Mouse (Mus musculus): Measurements from ENCODE around the gene Selplg. TPM values are rescaled to one million over a fixed set of nuclear protein-coding genes. Genes with fewer than 3 reads are reported as not detected.

The Selplg gene
- polyA plus RNA-seq, 1 experiment from 2014 or later = 2.0 TPM

GRCm38 (mm10) chr5:113846656-113847055, 14.2 kb upstream of the Selplg start:
- no peaks in the 10 kb centered on the region for H3K4me1 ChIP-seq (ENCODE audit: control insufficient read depth, insufficient read depth, low read length)
- no peaks in the 10 kb centered on the region for H3K9me3 ChIP-seq (replicated peaks; ENCODE audit: control insufficient read depth, low read length, poor library complexity, severe bottlenecking)
- ATAC-seq = no peak
- no peak overlapping the region for H3K4me2 ChIP-seq (ENCODE audit: low read length)
- H3K27ac ChIP-seq (ENCODE audit: low read length) = no peak overlapping the region
- no peaks in the 10 kb centered on the region for H3K27me3 ChIP-seq (ENCODE audit: control insufficient read depth, insufficient read depth, low read depth, low read length)
- no peak overlapping the region for H3K4me3 ChIP-seq (ENCODE audit: low read depth, low read length)
- 91% methylated on average over 8 of the region's 8 CpGs for WGBS
- no peak overlapping the region for H3K9ac ChIP-seq (ENCODE audit: low read depth, low read length)
- peaks cover 37% of the 10 kb centered on the region for H3K36me3 ChIP-seq (ENCODE audit: control insufficient read depth, insufficient read depth, low read length)

GRCm38 (mm10) chr5:113845627-113846026, 13.2 kb upstream of the Selplg start:
- Histone ChIP-seq H3K27me3 (ENCODE audit: control insufficient read depth, insufficient read depth, low read depth, low read length) (no peaks in the 10 kb centered on the region), H3K9ac (ENCODE audit: low read depth, low read length) (no peak overlapping the region), H3K4me3 (ENCODE audit: low read depth, low read length) (no peak overlapping the region), H3K36me3 (ENCODE audit: control insufficient read depth, insufficient read depth, low read length) (peaks cover 32% of the 10 kb centered on the region), H3K4me2 (ENCODE audit: low read length) (no peak overlapping the region), H3K9me3 (replicated peaks; ENCODE audit: control insufficient read depth, low read length, poor library complexity, severe bottlenecking) (no peaks in the 10 kb centered on the region), H3K4me1 (ENCODE audit: control insufficient read depth, insufficient read depth, low read length) (no peaks in the 10 kb centered on the region), H3K27ac (ENCODE audit: low read length) (no peak overlapping the region)
- WGBS = 90% methylated on average over 8 of the region's 8 CpGs
- ATAC-seq = no peak

- no peak overlapping the region for H3K9ac ChIP-seq (ENCODE audit: low read depth, low read length)
- no peak overlapping the region for H3K27ac ChIP-seq (ENCODE audit: low read length)
- H3K36me3 ChIP-seq (ENCODE audit: control insufficient read depth, insufficient read depth, low read length) = peaks cover 32% of the 10 kb centered on the region
- H3K9me3 ChIP-seq (replicated peaks; ENCODE audit: control insufficient read depth, low read length, poor library complexity, severe bottlenecking) = no peaks in the 10 kb centered on the region
- no peak for ATAC-seq
- H3K4me3 ChIP-seq (ENCODE audit: low read depth, low read length) = no peak overlapping the region
- 63% methylated on average over 7 of the region's 7 CpGs for WGBS
- no peak overlapping the region for H3K4me2 ChIP-seq (ENCODE audit: low read length)
- H3K27me3 ChIP-seq (ENCODE audit: control insufficient read depth, insufficient read depth, low read depth, low read length) = no peaks in the 10 kb centered on the region
- no peaks in the 10 kb centered on the region for H3K4me1 ChIP-seq (ENCODE audit: control insufficient read depth, insufficient read depth, low read length)
Measured at GRCm38 (mm10) chr5:113844721-113845120, 12.3 kb upstream of the Selplg start.

GRCm38 (mm10) chr5:113844106-113844505, 11.7 kb upstream of the Selplg start:
- peaks cover 32% of the 10 kb centered on the region for H3K36me3 ChIP-seq (ENCODE audit: control insufficient read depth, insufficient read depth, low read length)
- no peak overlapping the region for H3K4me3 ChIP-seq (ENCODE audit: low read depth, low read length)
- ATAC-seq = no peak
- no peak overlapping the region for H3K4me2 ChIP-seq (ENCODE audit: low read length)
- WGBS = 85% methylated on average over 15 of the region's 15 CpGs
- H3K27ac ChIP-seq (ENCODE audit: low read length) = no peak overlapping the region
- no peaks in the 10 kb centered on the region for H3K4me1 ChIP-seq (ENCODE audit: control insufficient read depth, insufficient read depth, low read length)
- no peak overlapping the region for H3K9ac ChIP-seq (ENCODE audit: low read depth, low read length)
- no peaks in the 10 kb centered on the region for H3K9me3 ChIP-seq (replicated peaks; ENCODE audit: control insufficient read depth, low read length, poor library complexity, severe bottlenecking)
- H3K27me3 ChIP-seq (ENCODE audit: control insufficient read depth, insufficient read depth, low read depth, low read length) = no peaks in the 10 kb centered on the region

GRCm38 (mm10) chr5:113842906-113843305, 10.5 kb upstream of the Selplg start:
- H3K27ac ChIP-seq (ENCODE audit: low read length) = no peak overlapping the region
- H3K36me3 ChIP-seq (ENCODE audit: control insufficient read depth, insufficient read depth, low read length) = peaks cover 32% of the 10 kb centered on the region
- no peaks in the 10 kb centered on the region for H3K9me3 ChIP-seq (replicated peaks; ENCODE audit: control insufficient read depth, low read length, poor library complexity, severe bottlenecking)
- H3K9ac ChIP-seq (ENCODE audit: low read depth, low read length) = no peak overlapping the region
- no peak for ATAC-seq
- no peaks in the 10 kb centered on the region for H3K27me3 ChIP-seq (ENCODE audit: control insufficient read depth, insufficient read depth, low read depth, low read length)
- 93% methylated on average over 9 of the region's 9 CpGs for WGBS
- no peak overlapping the region for H3K4me2 ChIP-seq (ENCODE audit: low read length)
- no peaks in the 10 kb centered on the region for H3K4me1 ChIP-seq (ENCODE audit: control insufficient read depth, insufficient read depth, low read length)
- no peak overlapping the region for H3K4me3 ChIP-seq (ENCODE audit: low read depth, low read length)

- Histone ChIP-seq H3K4me2 (ENCODE audit: low read length) (no peak overlapping the region), H3K9me3 (replicated peaks; ENCODE audit: control insufficient read depth, low read length, poor library complexity, severe bottlenecking) (no peaks in the 10 kb centered on the region), H3K4me1 (ENCODE audit: control insufficient read depth, insufficient read depth, low read length) (no peaks in the 10 kb centered on the region), H3K4me3 (ENCODE audit: low read depth, low read length) (no peak overlapping the region), H3K36me3 (ENCODE audit: control insufficient read depth, insufficient read depth, low read length) (peaks cover 29% of the 10 kb centered on the region), H3K9ac (ENCODE audit: low read depth, low read length) (no peak overlapping the region), H3K27ac (ENCODE audit: low read length) (no peak overlapping the region), H3K27me3 (ENCODE audit: control insufficient read depth, insufficient read depth, low read depth, low read length) (no peaks in the 10 kb centered on the region)
- no peak for ATAC-seq
- WGBS = 90% methylated on average over 9 of the region's 9 CpGs
Measured at GRCm38 (mm10) chr5:113842244-113842643, 9.8 kb upstream of the Selplg start.

DNA sequence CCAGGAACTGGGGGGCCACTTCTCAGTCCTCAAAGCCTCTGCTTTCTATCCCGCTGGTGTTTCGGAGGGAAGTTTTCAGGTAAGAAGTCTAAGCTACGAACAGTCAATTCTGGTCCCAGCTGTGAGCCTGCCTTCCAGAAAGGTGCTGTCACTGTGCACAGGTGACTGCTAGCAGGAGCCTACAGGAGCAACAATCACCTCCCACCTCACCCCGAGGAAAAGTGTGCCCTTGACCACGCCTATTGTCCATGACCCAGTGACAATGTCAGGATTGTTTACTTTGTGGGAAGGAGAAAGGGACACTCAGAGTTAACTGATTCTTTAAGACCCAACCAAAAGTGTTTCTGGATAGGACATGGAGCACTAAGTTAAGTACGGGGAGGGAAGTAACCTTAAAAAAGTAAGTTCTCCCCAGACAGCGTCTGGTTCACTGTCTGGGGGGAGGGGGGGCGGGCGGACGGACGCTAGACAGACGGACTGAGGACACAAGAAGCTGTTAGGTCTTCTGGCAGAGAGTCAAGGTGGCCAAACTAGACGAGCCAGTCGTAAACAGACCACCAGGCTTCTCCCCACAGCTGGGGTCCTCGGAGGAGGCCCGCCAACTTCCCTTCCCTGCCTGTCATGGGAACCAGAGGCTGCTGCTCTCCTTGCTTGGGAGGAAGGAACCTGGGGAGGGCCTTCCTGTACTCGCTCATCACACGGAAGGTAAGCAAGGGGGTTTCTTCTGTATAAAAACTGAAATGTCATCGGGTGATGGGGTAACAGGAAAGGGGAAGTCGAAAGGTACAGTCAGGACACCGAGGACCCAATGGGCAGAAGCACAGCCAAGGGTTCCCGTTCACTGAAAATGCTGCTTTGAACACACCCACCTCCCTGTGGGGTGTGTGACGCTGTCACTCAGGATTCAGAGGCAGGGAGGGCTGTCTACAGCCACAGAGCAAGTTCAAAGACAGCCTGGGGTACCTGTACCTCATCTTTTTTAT, 9.1 kb upstream of the Selplg start:
- Histone ChIP-seq H3K4me3 (ENCODE audit: low read depth, low read length) (no peak overlapping the region), H3K9ac (ENCODE audit: low read depth, low read length) (no peak overlapping the region), H3K4me2 (ENCODE audit: low read length) (no peak overlapping the region), H3K4me1 (ENCODE audit: control insufficient read depth, insufficient read depth, low read length) (no peaks in the 10 kb centered on the region), H3K36me3 (ENCODE audit: control insufficient read depth, insufficient read depth, low read length) (peaks cover 26% of the 10 kb centered on the region), H3K27ac (ENCODE audit: low read length) (no peak overlapping the region), H3K27me3 (ENCODE audit: control insufficient read depth, insufficient read depth, low read depth, low read length) (no peaks in the 10 kb centered on the region), H3K9me3 (replicated peaks; ENCODE audit: control insufficient read depth, low read length, poor library complexity, severe bottlenecking) (no peaks in the 10 kb centered on the region)
- ATAC-seq = no peak
- 89% methylated on average over 23 of the region's 23 CpGs for WGBS

DNA sequence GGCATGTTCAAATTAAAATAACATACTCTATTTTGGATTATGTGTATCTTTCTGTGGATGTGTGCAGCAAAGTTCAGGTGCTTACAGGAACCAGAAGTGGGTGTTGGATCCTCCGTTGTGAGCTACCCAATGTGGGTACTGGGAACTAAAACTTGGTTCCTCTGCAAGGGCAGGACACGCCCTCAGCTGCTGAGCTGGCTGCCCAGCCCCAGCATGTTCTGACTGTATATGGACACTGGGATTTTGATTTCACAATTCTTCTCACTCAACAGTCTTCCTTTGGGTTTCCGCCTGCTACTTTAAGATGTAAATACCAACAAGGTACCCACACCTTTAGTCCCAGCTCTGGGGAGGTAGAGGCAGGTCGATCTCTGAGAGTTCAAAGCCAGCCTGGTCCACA, 8.0 kb upstream of the Selplg start:
- no peak for ATAC-seq
- no peak overlapping the region for H3K4me3 ChIP-seq (ENCODE audit: low read depth, low read length)
- WGBS = 95% methylated on average over 4 of the region's 4 CpGs
- H3K36me3 ChIP-seq (ENCODE audit: control insufficient read depth, insufficient read depth, low read length) = peaks cover 20% of the 10 kb centered on the region
- no peaks in the 10 kb centered on the region for H3K4me1 ChIP-seq (ENCODE audit: control insufficient read depth, insufficient read depth, low read length)
- no peak overlapping the region for H3K27ac ChIP-seq (ENCODE audit: low read length)
- H3K9ac ChIP-seq (ENCODE audit: low read depth, low read length) = no peak overlapping the region
- no peaks in the 10 kb centered on the region for H3K9me3 ChIP-seq (replicated peaks; ENCODE audit: control insufficient read depth, low read length, poor library complexity, severe bottlenecking)
- no peak overlapping the region for H3K4me2 ChIP-seq (ENCODE audit: low read length)
- no peaks in the 10 kb centered on the region for H3K27me3 ChIP-seq (ENCODE audit: control insufficient read depth, insufficient read depth, low read depth, low read length)

- no peak overlapping the region for H3K4me3 ChIP-seq (ENCODE audit: low read depth, low read length)
- no peak overlapping the region for H3K27ac ChIP-seq (ENCODE audit: low read length)
- 89% methylated on average over 10 of the region's 10 CpGs for WGBS
- H3K27me3 ChIP-seq (ENCODE audit: control insufficient read depth, insufficient read depth, low read depth, low read length) = no peaks in the 10 kb centered on the region
- no peak overlapping the region for H3K9ac ChIP-seq (ENCODE audit: low read depth, low read length)
- H3K36me3 ChIP-seq (ENCODE audit: control insufficient read depth, insufficient read depth, low read length) = 0 out of 2 replicates have a peak, but pooled peaks cover 2% of the 10 kb centered on the region
- H3K4me1 ChIP-seq (ENCODE audit: control insufficient read depth, insufficient read depth, low read length) = no peaks in the 10 kb centered on the region
- H3K4me2 ChIP-seq (ENCODE audit: low read length) = no peak overlapping the region
- no peaks in the 10 kb centered on the region for H3K9me3 ChIP-seq (replicated peaks; ENCODE audit: control insufficient read depth, low read length, poor library complexity, severe bottlenecking)
- ATAC-seq = no peak
Measured at GRCm38 (mm10) chr5:113836961-113837360, 4.5 kb upstream of the Selplg start.

Measured in midbrain, embryonic 16.5 days (tissue).